Mouse (Mus musculus): ENCODE measurements around the gene 4933403O08Rik.

4933403O08Rik gene

GRCm38 (mm10) chrX:112238749-112239148 is at the start of gene 4933403O08Rik:
4933403O08Rik (plus strand) TSS chrX:112239049.
- no peak for DNase-seq (ENCODE audit: low spot score)

GRCm38 (mm10) chrX:112242916-112243315 is 4.1 kb downstream of the 4933403O08Rik start:
- no peak for DNase-seq (ENCODE audit: low spot score)

- DNase-seq (ENCODE audit: low spot score) = no peak
Measured at GRCm38 (mm10) chrX:112255513-112255912, 16.7 kb downstream of the 4933403O08Rik start.

- DNase-seq (ENCODE audit: low spot score) = no peak
Measured at GRCm38 (mm10) chrX:112273550-112273949, 34.7 kb downstream of the 4933403O08Rik start.

Data from T-cell, adult 2 months (primary cell).